Mouse (Mus musculus) heart, postnatal 0 days (tissue): ENCODE measurements at regions not wholly inside any gene's neighbourhood (a gene's known extent, or its start where the extent isn't known, plus 50 kb on each side); places are given as distances from the start of the nearest gene placed in this dataset.

Source experiments
- ATAC-seq: fragments of 200-750 bp; cut with Nextera tagmentation; 2 replicates; pipeline ENCODE4 v1.8.0; 2017; ENCODE audit warnings: low read depth, moderate number of reproducible peaks, moderate library complexity; ENCODE audit not compliant: insufficient read depth
- DNase-seq: peaks from one replicate; pipeline ENCODE4 v3.0.0-alpha.2; 2016; ENCODE audit warnings: low spot score
- H3K27ac ChIP-seq: fragments of 300-500 bp; sonication (generic); 2 replicates; pipeline ENCODE4 v1.5.1; 2014; ENCODE audit warnings: low read depth, mild to moderate bottlenecking
- H3K27me3 ChIP-seq: fragments of 300-500 bp; sonication (generic); 2 replicates; pipeline ENCODE4 v1.6.1; 2014; ENCODE audit warnings: low read length, mixed read lengths; ENCODE audit not compliant: control insufficient read depth, insufficient read depth
- H3K36me3 ChIP-seq: fragments of 300-500 bp; sonication (generic); replicated peaks from 2 replicates; pipeline ENCODE4 v1.6.1; 2014; ENCODE audit warnings: low read length, mixed read lengths; ENCODE audit not compliant: control insufficient read depth, insufficient read depth
- H3K4me1 ChIP-seq: fragments of 300-500 bp; sonication (generic); 2 replicates; pipeline ENCODE4 v1.6.1; 2014; ENCODE audit warnings: antibody characterized with exemption; ENCODE audit not compliant: control insufficient read depth, insufficient read depth
- H3K4me2 ChIP-seq: fragments of 300-500 bp; sonication (generic); 2 replicates; pipeline ENCODE4 v1.6.1; 2014; ENCODE audit warnings: low read depth, mild to moderate bottlenecking, low read length, moderate library complexity
- H3K4me3 ChIP-seq: fragments of 300-500 bp; sonication (generic); 2 replicates; pipeline ENCODE4 v1.5.1; 2014; ENCODE audit warnings: low read depth, low read length
- H3K9ac ChIP-seq: fragments of 300-500 bp; sonication (generic); replicated peaks from 2 replicates; pipeline ENCODE4 v1.6.1; 2014; ENCODE audit warnings: low read depth, low read length, mixed read lengths
- H3K9me3 ChIP-seq: fragments of 300-500 bp; sonication (generic); replicated peaks from 2 replicates; pipeline ENCODE4 v1.6.1; 2016; ENCODE audit warnings: low read length; ENCODE audit not compliant: control insufficient read depth
- CTCF ChIP-seq: IDR thresholded peaks from 2 replicates; pipeline ENCODE4 v1.5.1; 2016; ENCODE audit warnings: antibody characterized with exemption, control low read depth, low read depth
- EP300 ChIP-seq: IDR thresholded peaks from 2 replicates; pipeline ENCODE4 v1.6.1; 2016; ENCODE audit warnings: antibody characterized with exemption, low read depth
- WGBS: fragments of 180-500 bp; shearing (Covaris S2); extraction: QIAGEN DNeasy Blood & Tissue Kit; methylation state at CpG from one replicate; pipeline ENCODE4 v1.1.7; 2014; 5-methylcytosine and 5-hydroxymethylcytosine counted together

DNA sequence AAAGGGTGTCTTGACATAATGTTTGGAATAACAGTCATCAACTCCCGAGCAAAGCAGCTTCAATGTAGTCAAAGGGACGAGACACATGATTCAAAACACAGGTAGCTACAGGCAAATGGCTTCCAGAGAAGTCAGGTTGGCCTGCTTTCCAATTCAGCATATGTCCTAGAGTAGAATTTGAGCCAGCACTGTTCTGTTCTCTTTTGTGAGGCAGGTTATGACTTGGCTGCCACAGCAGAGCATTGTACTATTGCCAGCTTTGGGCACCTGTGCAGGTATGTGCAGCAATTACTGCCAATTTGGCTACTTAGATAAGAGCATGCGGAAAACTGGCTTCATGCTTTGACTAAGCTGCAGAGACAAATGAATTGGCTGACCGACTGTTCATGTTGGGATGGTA, 699.1 kb downstream of the Pkhd1 start:
- Histone ChIP-seq H3K4me3 (no peak overlapping the region), H3K4me1 (no peaks in the 10 kb centered on the region), H3K9ac (no peak overlapping the region), H3K36me3 (no peaks in the 10 kb centered on the region), H3K4me2 (no peak overlapping the region), H3K27ac (no peak overlapping the region), H3K27me3 (no peaks in the 10 kb centered on the region), H3K9me3 (no peaks in the 10 kb centered on the region)
- ATAC-seq (no peak), DNase-seq (no peak)
- no peak for TF ChIP-seq CTCF
- TF ChIP-seq EP300: no peak
- 74% methylated on average over 4 of the region's 4 CpGs for WGBS

DNA sequence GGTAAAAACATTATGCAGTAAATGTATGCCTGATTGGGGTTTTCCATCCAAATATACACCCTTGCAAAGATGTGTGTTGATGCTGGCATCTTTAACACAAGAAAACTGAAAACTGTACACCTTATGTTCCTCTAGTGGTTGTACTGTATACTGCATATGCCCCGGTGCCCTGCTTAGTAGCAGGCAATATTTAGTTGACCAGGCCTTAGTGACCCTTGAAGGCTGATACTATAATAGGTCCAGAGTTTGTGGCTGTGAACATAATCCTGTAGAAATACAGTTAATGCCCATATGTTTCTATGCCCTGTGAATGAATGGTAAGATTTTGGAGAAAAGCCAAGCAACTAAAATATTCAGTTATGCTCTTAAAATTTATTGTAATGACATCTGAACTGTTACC, 690.7 kb downstream of the Pkhd1 start:
- ATAC-seq (no peak), DNase-seq (no peak)
- no peaks in the 10 kb centered on the region for H3K9me3 ChIP-seq
- no peak overlapping the region for H3K4me2 ChIP-seq
- H3K4me1 ChIP-seq: no peaks in the 10 kb centered on the region
- TF ChIP-seq EP300: no peak
- TF ChIP-seq CTCF: no peak
- H3K36me3 ChIP-seq: no peaks in the 10 kb centered on the region
- H3K27ac ChIP-seq: no peak overlapping the region
- H3K4me3 ChIP-seq: no peak overlapping the region
- H3K27me3 ChIP-seq: no peaks in the 10 kb centered on the region
- 83% methylated on average over 1 of the region's 1 CpGs for WGBS
- no peak overlapping the region for H3K9ac ChIP-seq

GRCm38 (mm10) chr1:19927736-19928327, 690.0 kb downstream of the Pkhd1 start:
- no peak overlapping the region for H3K4me2 ChIP-seq
- no peak for TF ChIP-seq CTCF
- TF ChIP-seq EP300: no peak
- H3K9ac ChIP-seq: no peak overlapping the region
- 42% methylated on average over 5 of the region's 5 CpGs for WGBS
- H3K27ac ChIP-seq: no peak overlapping the region
- no peaks in the 10 kb centered on the region for H3K36me3 ChIP-seq
- ATAC-seq: no peak
- no peak for DNase-seq
- no peaks in the 10 kb centered on the region for H3K4me1 ChIP-seq
- H3K9me3 ChIP-seq: no peaks in the 10 kb centered on the region
- H3K4me3 ChIP-seq: no peak overlapping the region
- no peaks in the 10 kb centered on the region for H3K27me3 ChIP-seq

DNA sequence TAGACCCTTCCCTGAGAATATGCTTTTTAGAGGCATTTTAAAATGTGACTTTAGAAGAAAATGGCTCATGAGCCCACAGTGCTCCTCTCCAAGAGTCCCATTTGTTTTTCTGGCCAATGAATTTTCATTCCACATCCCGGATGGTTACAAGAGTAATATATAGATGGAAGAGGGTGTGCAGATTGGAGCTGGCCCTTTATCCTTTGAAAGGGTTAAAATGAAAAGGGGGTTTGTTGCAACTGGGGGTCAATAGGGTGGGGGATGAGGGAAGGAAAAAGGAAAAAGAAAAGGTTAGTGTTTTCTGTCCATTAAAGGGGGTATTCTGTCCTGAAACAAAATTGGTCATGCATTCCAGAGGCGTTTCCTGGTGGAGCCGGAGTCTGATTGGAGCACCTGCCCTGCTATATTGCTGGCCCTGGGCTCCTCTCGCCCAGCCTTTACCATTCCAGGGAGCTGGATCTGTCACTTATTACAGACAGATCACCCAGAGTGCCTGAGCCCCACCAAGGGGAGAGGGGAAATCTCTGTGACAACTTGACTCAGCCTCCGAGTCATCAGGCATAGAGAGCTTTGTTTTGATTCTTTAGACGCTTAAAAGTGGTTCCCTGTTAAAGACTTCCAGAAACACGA, 666.7 kb downstream of the Pkhd1 start:
- no peak for TF ChIP-seq EP300
- no peak for TF ChIP-seq CTCF
- H3K4me2 ChIP-seq: no peak overlapping the region
- no peak overlapping the region for H3K9ac ChIP-seq
- DNase-seq (no peak), ATAC-seq (no peak)
- 48% methylated on average over 7 of the region's 7 CpGs for WGBS
- H3K4me1 ChIP-seq: no peaks in the 10 kb centered on the region
- H3K27me3 ChIP-seq: no peaks in the 10 kb centered on the region
- no peak overlapping the region for H3K27ac ChIP-seq
- no peaks in the 10 kb centered on the region for H3K36me3 ChIP-seq
- H3K9me3 ChIP-seq: no peaks in the 10 kb centered on the region
- no peak overlapping the region for H3K4me3 ChIP-seq

GRCm38 (mm10) chr1:19951680-19952248, 666.1 kb downstream of the Pkhd1 start:
- H3K4me2 ChIP-seq: no peak overlapping the region
- no peaks in the 10 kb centered on the region for H3K9me3 ChIP-seq
- 60% methylated on average over 8 of the region's 8 CpGs for WGBS
- H3K4me3 ChIP-seq: no peak overlapping the region
- H3K36me3 ChIP-seq: no peaks in the 10 kb centered on the region
- no peak for DNase-seq
- no peak overlapping the region for H3K9ac ChIP-seq
- TF ChIP-seq CTCF (no peak), EP300 (no peak)
- H3K4me1 ChIP-seq: no peaks in the 10 kb centered on the region
- H3K27ac ChIP-seq: no peak overlapping the region
- H3K27me3 ChIP-seq: no peaks in the 10 kb centered on the region
- ATAC-seq: no peak

- Histone ChIP-seq H3K27me3 (no peaks in the 10 kb centered on the region), H3K36me3 (no peaks in the 10 kb centered on the region), H3K4me1 (no peaks in the 10 kb centered on the region), H3K4me3 (no peak overlapping the region), H3K4me2 (no peak overlapping the region), H3K9me3 (no peaks in the 10 kb centered on the region), H3K27ac (no peak overlapping the region), H3K9ac (no peak overlapping the region)
- TF ChIP-seq CTCF (no peak), EP300 (no peak)
- DNase-seq (no peak), ATAC-seq (no peak)
- WGBS: 67% methylated on average over 4 of the region's 4 CpGs
Measured at GRCm38 (mm10) chr1:19973364-19973763, 644.5 kb downstream of the Pkhd1 start.
